Mouse (Mus musculus): ENCODE measurements around the gene Elp5.
A peak's percentile ranks its signal among the peaks of the same experiment; 100 is the strongest.

Elp5 gene

GRCm38 (mm10) chr11:69991711-69992110, 9.4 kb upstream of the Elp5 start:
- no peak for DNase-seq (ENCODE audit: low read depth)

DNA sequence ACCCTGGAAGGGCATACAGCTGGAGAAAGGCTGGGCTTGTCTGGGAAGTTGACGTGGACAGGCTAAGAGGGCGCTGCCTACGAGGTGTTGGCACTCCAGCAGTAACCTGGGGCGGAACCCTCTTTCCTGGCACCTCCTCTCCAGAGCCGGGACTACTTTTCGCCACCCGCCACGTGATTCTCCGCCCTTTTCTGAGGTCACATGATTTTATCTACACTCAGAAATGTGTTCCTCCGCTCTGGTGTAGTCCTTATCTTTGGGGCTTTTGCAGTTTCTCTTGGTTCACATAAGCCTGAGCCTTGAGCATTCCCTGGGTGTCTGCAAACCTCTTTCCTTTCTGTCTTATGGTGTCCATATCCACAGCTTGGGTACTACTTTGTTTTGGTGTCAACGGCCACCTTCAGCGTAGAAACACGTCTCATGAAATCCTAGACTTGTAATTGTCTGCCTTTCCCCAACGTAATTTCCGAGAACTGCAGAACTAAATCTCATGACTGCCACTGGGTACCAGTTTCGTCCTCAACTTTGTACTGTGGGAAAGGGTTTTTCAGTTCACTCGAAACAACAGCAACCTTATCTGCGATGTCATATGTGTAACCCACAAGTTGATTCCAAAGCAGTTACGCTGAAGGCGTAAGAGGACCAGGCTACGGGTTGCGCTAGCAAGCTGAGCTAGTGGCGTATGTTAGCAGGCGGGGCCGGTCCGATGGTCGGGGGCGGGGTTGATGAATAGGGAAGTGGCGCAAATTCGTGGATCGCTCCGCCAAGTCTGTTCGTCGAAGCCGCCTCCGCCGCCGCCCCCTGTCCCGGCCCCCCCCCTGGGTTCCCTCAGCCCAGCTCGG, 8.8 kb upstream of the Elp5 start, which contains the start of gene Gabarap:
TSS of gene Gabarap (plus strand) at position 294 of the 842 bp plus-strand sequence.
- peak; percentile 98 for DNase-seq (ENCODE audit: low read depth)

DNA sequence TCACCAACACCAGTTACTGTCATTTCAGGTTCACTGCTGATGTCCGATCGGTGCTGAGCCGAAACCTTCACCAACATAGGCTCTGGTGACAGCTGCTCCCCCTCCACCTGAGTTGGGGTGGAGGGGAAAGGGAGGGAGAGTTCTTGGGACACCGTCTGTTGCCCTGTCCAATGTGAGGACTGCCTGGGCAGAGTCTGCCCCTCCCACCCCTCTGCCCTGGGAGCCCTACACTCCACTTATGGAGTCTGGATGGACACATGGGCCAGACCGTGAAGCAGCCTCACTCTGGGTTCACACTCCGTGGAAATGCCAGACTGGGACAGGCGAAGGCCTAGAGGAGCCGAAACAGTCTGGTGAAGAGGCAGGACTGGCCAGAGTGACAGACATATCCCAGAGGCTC, 7.6 kb upstream of the Elp5 start:
- DNase-seq (ENCODE audit: low read depth), result no peak

DNA sequence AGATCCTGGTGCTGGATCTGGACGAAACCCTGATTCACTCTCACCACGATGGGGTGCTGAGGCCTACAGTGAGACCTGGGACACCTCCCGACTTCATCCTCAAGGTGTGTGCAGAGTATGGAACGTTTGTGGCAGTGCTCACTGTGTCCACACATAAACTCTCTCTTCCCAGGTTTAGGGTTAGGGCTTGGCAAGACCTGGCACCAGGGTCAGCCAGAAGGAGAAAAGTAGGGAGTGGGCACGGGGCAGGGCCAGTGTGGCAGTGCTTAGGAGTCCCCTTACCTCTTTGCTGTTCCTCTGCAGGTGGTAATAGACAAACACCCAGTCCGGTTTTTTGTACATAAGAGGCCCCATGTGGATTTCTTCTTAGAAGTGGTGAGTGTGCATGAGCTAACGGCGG, 2.1 kb upstream of the Elp5 start:
- DNase-seq (ENCODE audit: low read depth), result no peak

GRCm38 (mm10) chr11:69983377-69983776, 1.1 kb upstream of the Elp5 start:
- no peak for DNase-seq (ENCODE audit: low read depth)

- peak; percentile 38 for DNase-seq (ENCODE audit: low read depth)
Measured at GRCm38 (mm10) chr11:69982877-69983276, 560 bp upstream of the Elp5 start.

GRCm38 (mm10) chr11:69981141-69981762, 1.1 kb downstream of the Elp5 start, which contains the start of gene Ctdnep1:
Gene Ctdnep1, plus strand, starts transcription at chr11:69981156.
- peak; percentile 56 for DNase-seq (ENCODE audit: low read depth)

DNA sequence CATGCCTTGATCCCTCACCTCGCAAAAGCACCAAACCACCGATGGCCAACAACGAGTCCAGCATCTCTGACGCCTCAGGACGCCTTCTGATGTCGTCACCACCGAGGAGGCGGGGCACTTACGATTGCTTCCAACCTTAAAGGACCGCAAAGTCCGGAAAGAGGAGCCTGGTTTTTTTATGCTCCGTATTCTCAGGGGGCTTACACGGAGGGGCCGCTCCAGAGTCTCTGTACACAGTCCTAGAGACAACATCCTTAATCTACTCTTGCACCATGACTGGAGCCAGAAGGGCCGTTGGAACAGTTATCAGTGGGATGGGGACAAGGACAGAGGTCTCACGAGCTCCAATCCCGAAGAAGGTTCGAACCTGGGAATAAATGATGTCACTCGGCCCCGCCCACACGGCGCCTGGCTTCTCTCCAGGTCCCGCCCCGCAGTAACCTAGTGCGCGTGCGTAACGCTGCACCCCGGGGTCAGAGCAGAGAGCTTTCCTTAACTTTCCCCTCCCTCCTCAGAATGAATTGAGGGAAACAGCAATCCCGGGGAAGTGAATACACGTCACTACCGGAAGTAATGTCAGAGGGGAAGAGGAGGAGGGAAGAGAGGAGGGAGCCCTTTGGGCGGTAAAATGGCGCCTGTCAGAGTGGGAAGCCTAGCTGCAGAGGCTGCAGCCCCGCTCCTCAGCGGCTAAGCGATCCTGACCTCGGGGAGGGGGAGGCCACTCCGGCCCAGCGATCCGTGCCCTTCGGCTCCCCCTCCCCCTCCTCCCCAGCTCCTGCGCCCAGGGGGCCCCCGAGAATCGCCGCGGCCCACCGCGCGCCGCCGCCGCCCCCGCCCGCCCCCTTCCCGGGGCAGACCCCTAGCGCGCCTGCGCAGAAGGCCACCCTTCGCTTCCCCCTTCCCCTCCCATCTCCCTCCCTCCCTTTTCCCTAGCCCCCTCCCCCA, 1.8 kb downstream of the Elp5 start:
- peak; percentile 99 for DNase-seq (ENCODE audit: low read depth)

DNA sequence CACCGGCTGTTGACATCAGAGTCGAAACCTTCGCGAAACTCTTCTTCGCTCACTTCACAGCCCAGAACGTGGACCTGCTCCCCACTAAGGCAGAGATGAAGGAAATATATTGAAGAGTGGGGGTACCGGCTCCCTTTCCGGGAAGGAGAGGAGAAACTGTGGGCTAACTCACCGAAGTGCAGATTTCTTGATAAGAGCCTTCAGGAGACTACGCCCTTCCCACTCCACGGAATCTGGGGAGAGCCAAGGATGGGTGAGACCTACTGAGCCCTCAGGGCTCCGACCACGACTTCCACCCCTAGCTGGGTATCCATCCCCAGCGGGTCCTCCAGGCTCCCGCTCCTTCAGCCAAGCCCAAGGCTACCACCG, 2.5 kb downstream of the Elp5 start:
- DNase-seq (ENCODE audit: low read depth), result no peak

DNA sequence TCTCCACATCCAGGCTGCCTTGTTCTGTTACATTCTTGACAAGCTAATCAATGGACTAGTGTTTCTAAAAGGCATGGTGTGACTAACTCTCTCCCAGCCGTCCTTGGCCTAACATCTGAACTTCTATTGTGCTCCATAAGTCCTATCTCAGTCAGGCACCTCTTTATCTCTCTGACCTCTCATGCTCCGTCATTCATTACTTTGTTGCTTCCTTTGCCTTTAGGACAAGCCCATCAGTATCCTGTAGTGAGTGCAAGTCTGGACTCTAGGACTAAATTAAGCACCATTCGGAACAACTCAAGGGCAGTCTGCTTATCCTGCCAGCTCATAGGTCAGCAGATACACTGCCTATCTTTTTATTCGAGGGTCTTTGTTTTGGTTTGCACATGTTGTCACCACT, 6.0 kb downstream of the Elp5 start:
- no peak for DNase-seq (ENCODE audit: low read depth)

- DNase-seq (ENCODE audit: low read depth), result no peak
Measured at GRCm38 (mm10) chr11:69974907-69975306, 7.4 kb downstream of the Elp5 start.

GRCm38 (mm10) chr11:69970775-69971174, 11.5 kb downstream of the Elp5 start:
- DNase-seq (ENCODE audit: low read depth), result no peak

DNA sequence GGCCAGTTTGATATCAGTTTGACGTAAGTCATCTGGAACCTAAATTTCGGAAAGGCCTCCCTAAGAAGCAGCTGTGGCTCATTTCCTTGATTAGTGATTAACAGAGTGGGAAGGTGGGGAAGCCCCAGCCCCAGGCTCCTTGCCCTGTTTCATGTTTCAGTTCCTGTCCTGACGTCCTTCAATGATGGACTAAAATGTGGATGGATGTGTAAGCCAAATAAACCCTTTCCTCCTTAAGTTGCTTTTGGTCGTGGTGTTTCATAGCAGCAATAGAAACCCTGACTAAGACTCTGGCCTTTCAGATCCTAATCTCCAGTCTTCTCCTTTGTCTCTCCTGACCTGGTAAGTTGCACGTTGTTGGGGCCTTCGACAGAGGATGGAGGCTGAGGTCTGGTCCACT, 12.1 kb downstream of the Elp5 start:
- DNase-seq (ENCODE audit: low read depth), result no peak

- DNase-seq (ENCODE audit: low read depth), result no peak
Measured at GRCm38 (mm10) chr11:69968793-69969192, 13.5 kb downstream of the Elp5 start.

DNA sequence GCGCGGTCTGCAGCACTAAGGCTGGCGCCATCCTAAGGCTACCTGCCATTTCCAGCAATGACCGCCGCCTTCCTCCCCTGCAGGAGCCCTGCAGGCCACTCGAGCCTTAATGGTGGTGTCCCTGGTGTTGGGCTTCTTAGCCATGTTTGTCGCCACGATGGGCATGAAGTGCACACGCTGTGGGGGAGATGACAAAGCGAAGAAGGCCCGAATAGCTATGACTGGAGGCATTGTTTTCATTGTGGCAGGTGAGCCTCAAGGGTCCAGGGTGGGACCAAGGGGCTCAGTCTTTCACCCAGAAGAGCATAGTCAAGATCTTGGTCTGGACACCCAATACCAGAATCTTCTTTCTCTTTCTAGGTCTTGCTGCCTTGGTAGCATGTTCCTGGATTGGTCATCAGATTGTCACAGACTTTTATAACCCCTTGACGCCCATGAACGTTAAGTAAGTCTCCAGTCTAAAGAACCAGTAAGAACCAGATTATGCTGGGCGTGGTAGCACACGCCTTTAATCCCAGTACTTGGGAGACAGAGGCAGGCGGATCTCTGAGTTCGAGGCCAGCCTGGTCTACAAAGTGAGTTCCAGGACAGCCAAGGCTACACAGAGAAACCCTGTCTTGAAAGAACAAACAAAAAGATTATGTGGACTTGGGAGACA, 15.3 kb downstream of the Elp5 start:
- no peak for DNase-seq (ENCODE audit: low read depth)

DNA sequence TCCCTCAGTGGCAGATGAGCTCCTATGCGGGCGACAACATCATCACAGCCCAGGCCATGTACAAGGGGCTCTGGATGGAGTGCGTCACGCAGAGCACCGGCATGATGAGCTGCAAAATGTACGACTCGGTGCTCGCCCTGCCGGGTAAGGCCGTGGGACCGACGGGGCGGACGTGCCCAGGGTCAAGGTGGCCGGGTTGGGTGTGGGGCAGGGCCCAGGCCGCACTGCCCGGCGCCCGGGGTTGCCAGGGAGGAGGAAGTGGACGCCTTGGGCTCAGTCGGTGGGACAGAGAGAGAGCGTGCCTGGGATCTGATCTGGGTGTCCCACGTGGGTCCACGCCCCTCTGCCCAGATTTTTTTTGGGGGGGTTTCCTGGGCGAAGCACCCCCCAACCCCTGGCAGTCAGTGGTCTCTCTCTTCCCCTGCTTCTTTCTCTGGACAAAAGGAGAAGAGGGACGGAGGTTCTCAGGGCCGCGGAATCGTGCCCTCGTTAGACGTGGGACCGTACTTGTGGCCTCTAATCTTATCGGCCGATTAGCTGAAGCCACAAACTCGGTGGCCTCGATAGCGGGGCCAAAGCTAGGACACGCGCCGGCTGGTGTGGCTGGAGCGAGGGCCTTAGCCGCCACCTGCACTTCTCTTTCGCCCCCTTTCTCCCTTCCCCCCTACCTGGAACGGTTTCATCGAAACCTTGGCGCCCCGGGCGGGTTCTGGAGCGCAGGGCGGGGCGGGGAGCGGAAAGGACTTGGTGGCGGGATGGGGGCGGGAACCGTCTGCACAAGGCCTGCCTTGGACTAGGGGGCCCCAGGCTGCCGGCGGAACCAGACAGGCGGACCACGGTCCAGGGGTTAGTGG, 16.1 kb downstream of the Elp5 start:
- DNase-seq (ENCODE audit: low read depth), result no peak

DNA sequence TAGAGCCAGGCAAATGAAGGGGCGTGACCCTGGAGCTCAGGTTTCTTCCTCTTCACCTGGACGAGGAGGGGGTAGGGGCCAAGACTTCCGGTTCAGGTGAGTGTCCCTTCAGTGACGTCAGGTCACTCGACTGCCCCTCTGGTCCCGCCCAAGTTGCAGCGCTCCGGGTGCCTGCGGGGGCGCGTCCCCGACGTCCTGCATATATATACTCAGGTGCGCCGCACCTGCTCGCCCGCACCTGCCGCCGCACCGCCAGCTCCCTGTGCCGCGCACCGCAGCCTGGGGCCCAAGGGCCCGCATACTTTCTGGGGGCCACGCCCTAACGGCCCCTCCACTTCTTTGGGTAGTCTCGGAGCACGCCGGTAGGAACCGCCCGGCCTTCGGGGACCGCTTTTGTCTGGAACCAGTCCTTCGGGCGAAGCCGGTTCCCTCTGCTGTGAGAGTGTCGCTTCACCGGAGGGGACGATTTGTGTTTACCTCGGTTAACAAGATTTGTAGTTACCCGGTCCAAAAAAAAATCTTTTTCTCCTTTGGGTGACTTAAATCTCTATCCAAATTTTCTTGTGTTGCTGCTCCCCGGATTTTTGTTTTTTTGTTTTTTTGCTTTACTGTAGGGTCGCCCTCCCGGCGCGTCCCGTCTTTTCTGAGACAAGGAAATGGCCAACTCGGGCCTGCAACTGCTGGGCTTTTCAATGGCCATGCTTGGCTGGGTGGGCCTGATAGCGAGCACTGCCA, 16.9 kb downstream of the Elp5 start:
- DNase-seq (ENCODE audit: low read depth), result no peak

- DNase-seq (ENCODE audit: low read depth), result no peak
Measured at GRCm38 (mm10) chr11:69964650-69965270, 17.6 kb downstream of the Elp5 start, which contains the start of gene Cldn7. Gene Cldn7, plus strand, starts transcription at chr11:69964779.

DNA sequence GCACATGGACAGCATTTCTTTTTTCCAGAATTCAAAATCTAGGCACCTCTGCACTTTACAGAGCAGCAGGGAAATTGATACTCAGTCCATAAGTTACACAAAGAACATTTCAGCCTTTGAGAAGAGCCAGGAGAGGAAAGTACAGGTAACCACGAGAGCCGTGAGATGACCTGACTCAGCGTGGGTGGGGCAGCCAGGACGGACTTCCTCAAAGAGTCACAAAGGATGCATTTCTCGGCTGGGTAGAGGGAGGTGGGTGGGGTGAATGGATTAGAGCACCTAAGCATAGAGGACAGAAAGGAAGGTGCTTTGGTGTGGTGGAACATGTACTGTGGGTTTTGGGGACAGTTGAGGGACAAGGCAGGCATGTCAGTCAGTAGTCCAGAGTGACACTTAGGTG, 20.5 kb downstream of the Elp5 start:
- DNase-seq (ENCODE audit: low read depth), result no peak

DNA sequence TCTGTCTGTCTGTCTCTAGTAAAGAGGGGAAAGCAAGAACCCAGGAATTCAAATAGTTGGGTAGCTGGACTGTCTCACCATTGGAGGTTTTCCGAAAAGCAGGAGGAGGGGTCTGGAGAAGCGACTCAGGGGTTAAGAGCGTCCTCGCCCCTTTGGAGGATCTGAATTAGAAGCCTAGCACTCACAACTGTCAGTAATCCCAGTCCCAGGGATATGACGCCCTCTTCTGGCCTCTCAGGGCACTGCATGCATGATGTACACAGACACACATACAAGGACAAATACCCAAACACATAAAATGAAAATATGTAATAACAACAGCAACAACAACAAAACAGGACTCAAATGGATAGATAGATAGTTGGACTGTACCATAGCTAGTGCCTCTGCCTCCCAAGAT, 21.7 kb downstream of the Elp5 start:
- DNase-seq (ENCODE audit: low read depth), result peak; percentile 46
